ENCODE assay signal across 27 mouse cellular contexts in the genomic region with DNA sequence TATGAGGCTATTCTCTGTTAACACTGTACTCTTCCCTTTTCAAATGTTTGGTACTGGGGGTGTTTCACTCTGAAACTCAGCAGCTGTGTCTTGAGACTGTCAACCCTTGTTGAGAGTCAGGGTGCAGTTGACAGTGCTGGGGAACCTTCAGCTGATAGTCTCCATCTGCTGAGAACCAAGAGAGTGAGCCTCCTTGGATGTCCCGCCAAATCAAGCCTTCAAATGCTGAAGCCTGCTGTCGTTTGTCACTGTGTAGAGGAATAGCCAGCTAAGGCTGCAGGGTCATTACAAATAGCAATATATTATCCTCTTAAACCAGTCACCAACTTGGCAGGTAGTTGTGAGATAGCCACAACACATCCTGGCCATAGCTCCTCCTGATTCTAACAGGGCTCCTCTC.
DNase-seq lines count a peak whose midpoint lies in the region; ATAC-seq and TF ChIP-seq lines count a peak whose summit lies in the region.
"Had no signal": no experiment of that assay in that cellular context is flagged by ENCODE, and none has a peak within 500 bp of the region (broad histone marks: within the 10 kb centered on the region; RNA-seq: fewer than 3 reads in every experiment).

No protein-coding gene starts in this region.

- DNase-seq in kidney, postnatal 36 days, result no peak
- DNase-seq in lung, embryonic 14.5 days, result peak; percentile 80
- DNase-seq in lung, postnatal 14 days, result no peak
- DNase-seq in lung, postnatal 0 days (ENCODE audit: low spot score), result peak; percentile 49
- DNase-seq in heart, postnatal 14 days, result no peak
- DNase-seq: adrenal gland, postnatal 14 days; cerebellum, adult 11 months; cerebellum, adult 9-10 months; cerebellum, postnatal 36 days; gastrocnemius, postnatal 10 days; heart, postnatal 10 days; layer of hippocampus, postnatal 36 days; liver, embryonic 13.5 days; right cerebral cortex, adult 18-20 months; thymus, postnatal 14 days had no signal

- no peak overlapping the region for H3K9ac ChIP-seq in kidney, embryonic 16.5 days (replicated peaks; ENCODE audit: low read length)
- no peak overlapping the region for H3K9ac ChIP-seq in lung, embryonic 14.5 days
- H3K9ac ChIP-seq in intestine, embryonic 15.5 days, result no peak overlapping the region
- H3K9ac ChIP-seq in lung, postnatal 0 days (replicated peaks; ENCODE audit: low read depth), result no peak overlapping the region
- H3K9ac ChIP-seq: forebrain, embryonic 13.5 days; heart, embryonic 13.5 days; limb, embryonic 15.5 days; liver, embryonic 13.5 days; midbrain, embryonic 12.5 days; neural tube, embryonic 12.5 days had no signal

- H3K4me2 ChIP-seq in kidney, embryonic 16.5 days (replicated peaks; ENCODE audit: low read depth, low read length), result no peak overlapping the region
- H3K4me2 ChIP-seq in lung, embryonic 14.5 days, result no peak overlapping the region
- no peak overlapping the region for H3K4me2 ChIP-seq in intestine, embryonic 15.5 days (replicated peaks)
- no peak overlapping the region for H3K4me2 ChIP-seq in lung, postnatal 0 days (replicated peaks; ENCODE audit: low read depth, low read length)
- H3K4me2 ChIP-seq: forebrain, embryonic 13.5 days; heart, embryonic 13.5 days; limb, embryonic 15.5 days; liver, embryonic 13.5 days; midbrain, embryonic 12.5 days; neural tube, embryonic 12.5 days had no signal

- H3K27me3 ChIP-seq in kidney, embryonic 16.5 days (ENCODE audit: insufficient read depth, low read length), result no peaks in the 10 kb centered on the region
- no peaks in the 10 kb centered on the region for H3K27me3 ChIP-seq in lung, embryonic 14.5 days (ENCODE audit: insufficient read depth, low read length)
- H3K27me3 ChIP-seq in intestine, embryonic 15.5 days (replicated peaks), result no peaks in the 10 kb centered on the region
- H3K27me3 ChIP-seq in lung, postnatal 0 days (replicated peaks; ENCODE audit: insufficient read depth, low read length), result no peaks in the 10 kb centered on the region
- H3K27me3 ChIP-seq: forebrain, embryonic 13.5 days; heart, embryonic 13.5 days; limb, embryonic 15.5 days; liver, embryonic 13.5 days; megakaryocyte, embryonic 14.5 days; midbrain, embryonic 12.5 days; neural tube, embryonic 12.5 days had no signal

- H3K4me1 ChIP-seq in kidney, embryonic 16.5 days (ENCODE audit: insufficient read depth, low read length), result no peaks in the 10 kb centered on the region
- H3K4me1 ChIP-seq in lung, embryonic 14.5 days (ENCODE audit: insufficient read depth), result no peaks in the 10 kb centered on the region
- no peaks in the 10 kb centered on the region for H3K4me1 ChIP-seq in intestine, embryonic 15.5 days (replicated peaks)
- no peaks in the 10 kb centered on the region for H3K4me1 ChIP-seq in lung, postnatal 0 days (ENCODE audit: insufficient read depth, low read depth, low read length)
- H3K4me1 ChIP-seq: heart, embryonic 13.5 days; liver, embryonic 13.5 days; megakaryocyte, embryonic 14.5 days; neural tube, embryonic 12.5 days had no signal

- no peak for TF ChIP-seq EP300 in lung, postnatal 0 days (IDR thresholded peaks at IDR 0.05)

- H3K9me3 ChIP-seq in kidney, embryonic 16.5 days (ENCODE audit: low read length), result peaks cover 4% of the 10 kb centered on the region; the same call in 1 of the 2 replicates
- no peaks in the 10 kb centered on the region for H3K9me3 ChIP-seq in lung, embryonic 14.5 days (ENCODE audit: low read depth, low read length)
- H3K9me3 ChIP-seq in intestine, embryonic 15.5 days, result no peaks in the 10 kb centered on the region
- H3K9me3 ChIP-seq in lung, postnatal 0 days (ENCODE audit: low read length), result no peaks in the 10 kb centered on the region
- H3K9me3 ChIP-seq: limb, embryonic 10.5 days; limb, embryonic 15.5 days; midbrain, embryonic 12.5 days had no signal

- ATAC-seq in kidney, embryonic 16.5 days (ENCODE audit: low FRiP score, low TSS enrichment), result peak; percentile 87
- ATAC-seq in lung, embryonic 14.5 days (ENCODE audit: insufficient read depth), result peak; percentile 90
- 0 out of 2 replicates have a peak, but pooled peaks have one; percentile 13 for ATAC-seq in intestine, embryonic 15.5 days
- ATAC-seq in lung, postnatal 0 days, result peak; percentile 73
- ATAC-seq: CD4-positive, CD25-positive, alpha-beta regulatory T cell, adult 4 months; forebrain, embryonic 13.5 days; hindbrain, embryonic 16.5 days had no signal

- 36% methylated on average over 2 of the region's 2 CpGs for WGBS in kidney, embryonic 16.5 days
- WGBS in lung, embryonic 14.5 days, result 32% methylated on average over 2 of the region's 2 CpGs
- WGBS in intestine, embryonic 15.5 days, result 49% methylated on average over 2 of the region's 2 CpGs
- WGBS in lung, postnatal 0 days, result 54% methylated on average over 2 of the region's 2 CpGs

- no peak overlapping the region for H3K27ac ChIP-seq in kidney, embryonic 16.5 days (ENCODE audit: low read length)
- no peak overlapping the region for H3K27ac ChIP-seq in lung, embryonic 14.5 days (ENCODE audit: low read depth)
- H3K27ac ChIP-seq in intestine, embryonic 15.5 days, result no peak overlapping the region
- no peak overlapping the region for H3K27ac ChIP-seq in lung, postnatal 0 days (ENCODE audit: low read length)
- H3K27ac ChIP-seq: forebrain, embryonic 13.5 days; heart, embryonic 13.5 days; limb, embryonic 10.5 days; limb, embryonic 15.5 days; liver, embryonic 13.5 days; midbrain, embryonic 12.5 days; neural tube, embryonic 12.5 days had no signal

- no peak overlapping the region for H3K4me3 ChIP-seq in kidney, embryonic 16.5 days (ENCODE audit: low read length)
- H3K4me3 ChIP-seq in lung, embryonic 14.5 days (ENCODE audit: low read depth, low read length), result no peak overlapping the region
- H3K4me3 ChIP-seq in intestine, embryonic 15.5 days (replicated peaks), result no peak overlapping the region
- H3K4me3 ChIP-seq in lung, postnatal 0 days (ENCODE audit: low read depth, low read length), result no peak overlapping the region
- H3K4me3 ChIP-seq: forebrain, embryonic 13.5 days; heart, embryonic 13.5 days; limb, embryonic 10.5 days; limb, embryonic 15.5 days; liver, embryonic 13.5 days; megakaryocyte, embryonic 14.5 days; midbrain, embryonic 12.5 days; myocyte; neural tube, embryonic 12.5 days had no signal

- intact Hi-C loops in heart, postnatal 14 days (cut with DNase I), result no loop called here

- TF ChIP-seq CTCF in lung, embryonic 14.5 days (IDR thresholded peaks at IDR 0.05; ENCODE audit: low read depth), result no peak
- no peak for TF ChIP-seq CTCF in lung, postnatal 0 days (IDR thresholded peaks at IDR 0.05)

- H3K36me3 ChIP-seq in kidney, embryonic 16.5 days (ENCODE audit: insufficient read depth, low read length), result no peaks in the 10 kb centered on the region
- H3K36me3 ChIP-seq in lung, embryonic 14.5 days (ENCODE audit: insufficient read depth), result no peaks in the 10 kb centered on the region
- H3K36me3 ChIP-seq in intestine, embryonic 15.5 days, result no peaks in the 10 kb centered on the region
- no peaks in the 10 kb centered on the region for H3K36me3 ChIP-seq in lung, postnatal 0 days (ENCODE audit: insufficient read depth, low read length)
- H3K36me3 ChIP-seq: heart, embryonic 13.5 days; limb, embryonic 10.5 days; limb, embryonic 15.5 days; liver, embryonic 13.5 days; midbrain, embryonic 12.5 days; neural tube, embryonic 12.5 days had no signal

Comparison
In these comparisons a context has a peak if more than half of its experiments do, and no peak if none do; other contexts are left out.
1. DNase-seq: peak in lung, embryonic 14.5 days (single experiment) and lung, postnatal 0 days (single experiment); none in kidney, postnatal 36 days (0 of 2), lung, postnatal 14 days (single experiment) and heart, postnatal 14 days (0 of 2).
2. ATAC-seq: peak in every context shown above with its lines; median percentile 90 in lung, embryonic 14.5 days; 87 in kidney, embryonic 16.5 days; 73 in lung, postnatal 0 days; 13 in intestine, embryonic 15.5 days.